Mouse (Mus musculus) heart, adult 8-10 months (tissue): ENCODE data around the gene Arid1b. TPM values are rescaled to one million over a fixed set of nuclear protein-coding genes. Genes with fewer than 3 reads are reported as not detected.

Experiments
- DNase-seq: peaks from one replicate; pipeline ENCODE4 v3.0.0; 2022; ENCODE audit warnings: low spot score
- total RNA-seq, 4 experiments: library from RNA; stranded (reverse); gene quantifications; 2 replicates each; pipeline ENCODE4 v1.2.4; 2022

Gene Arid1b
- total RNA-seq, 4 experiments from 2014 or later = 25.0 to 27.2 (median 26.2) TPM

DNA sequence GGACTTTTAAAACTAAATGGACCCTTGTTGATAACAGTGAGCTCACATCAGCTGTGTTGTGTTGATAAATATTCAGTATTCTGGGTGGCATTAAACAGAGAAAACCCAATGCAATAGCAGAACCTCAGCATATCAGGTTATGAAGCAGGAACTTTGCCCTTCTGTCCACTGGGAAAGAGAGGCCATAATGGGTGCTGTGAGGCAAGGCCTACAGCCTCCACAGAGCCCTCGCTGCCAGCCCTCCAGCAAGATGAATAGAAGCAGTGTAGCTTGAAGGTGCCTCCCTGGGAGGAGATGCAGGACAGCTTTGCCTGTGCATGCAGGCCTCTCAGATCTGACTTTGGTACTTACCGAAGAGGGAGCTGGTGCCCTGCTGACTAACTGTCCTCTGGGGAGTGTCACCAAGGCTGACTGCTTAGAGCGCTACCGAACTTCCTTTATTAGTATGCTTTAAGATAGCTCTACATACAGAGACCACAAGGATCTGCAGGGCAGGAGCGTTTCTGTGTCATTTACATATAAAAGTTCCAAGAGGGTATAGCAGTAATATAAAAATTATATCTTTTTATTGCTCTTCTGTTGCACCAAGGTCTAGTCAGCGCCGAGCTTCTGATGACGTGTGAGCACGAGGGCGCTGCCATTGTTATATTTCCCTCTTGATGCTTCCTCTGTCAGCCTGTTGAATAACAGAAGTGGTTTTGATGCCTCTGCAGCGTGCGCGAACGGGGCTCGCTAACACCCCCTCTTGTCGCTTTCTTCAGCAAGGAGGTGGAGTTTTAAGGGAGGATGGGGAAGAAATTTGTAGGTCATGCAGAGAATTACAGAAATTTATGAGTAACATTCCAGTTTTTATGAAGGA, 244.5 kb downstream of the Arid1b start:
- no peak for DNase-seq

DNA sequence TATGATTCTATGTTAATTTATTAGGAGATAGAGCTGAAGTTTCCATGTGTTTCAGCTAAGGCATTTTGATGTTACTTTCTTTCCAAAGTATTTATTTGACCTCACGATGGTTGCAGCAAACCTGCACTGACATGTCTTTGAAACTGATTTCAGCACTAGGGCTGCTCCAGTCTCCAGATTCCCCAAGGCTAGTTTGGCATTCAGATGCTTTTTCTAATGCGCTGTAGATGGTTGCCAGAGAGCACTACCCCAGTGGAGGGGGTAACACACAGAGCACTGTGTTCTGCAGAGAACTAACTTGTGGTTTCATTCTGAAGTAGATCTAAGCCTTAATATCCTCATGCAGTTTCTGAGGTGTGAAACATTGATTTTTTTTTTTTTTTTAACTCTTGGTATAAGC, 250.4 kb downstream of the Arid1b start:
- no peak for DNase-seq

DNA sequence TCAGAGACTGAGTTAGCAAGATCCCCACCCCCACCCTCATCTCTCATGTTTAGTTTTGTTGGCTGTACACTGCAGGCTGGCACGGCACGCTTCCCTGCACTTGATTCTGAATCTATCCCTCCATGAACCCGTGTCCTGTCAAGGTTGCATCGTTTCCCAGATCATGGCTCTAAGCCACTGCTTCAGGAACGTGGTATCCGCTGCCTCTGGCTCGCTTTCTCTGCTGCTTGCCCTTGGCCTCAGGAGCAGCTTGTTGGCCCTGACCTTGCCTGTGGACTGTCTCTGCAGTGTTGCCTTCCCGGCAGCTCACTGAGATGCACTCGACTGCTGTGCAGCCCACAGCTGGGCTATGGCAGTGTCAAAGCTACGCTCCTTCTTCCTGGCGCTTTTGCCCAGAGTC, 252.6 kb downstream of the Arid1b start:
- DNase-seq = peak; percentile 63

DNA sequence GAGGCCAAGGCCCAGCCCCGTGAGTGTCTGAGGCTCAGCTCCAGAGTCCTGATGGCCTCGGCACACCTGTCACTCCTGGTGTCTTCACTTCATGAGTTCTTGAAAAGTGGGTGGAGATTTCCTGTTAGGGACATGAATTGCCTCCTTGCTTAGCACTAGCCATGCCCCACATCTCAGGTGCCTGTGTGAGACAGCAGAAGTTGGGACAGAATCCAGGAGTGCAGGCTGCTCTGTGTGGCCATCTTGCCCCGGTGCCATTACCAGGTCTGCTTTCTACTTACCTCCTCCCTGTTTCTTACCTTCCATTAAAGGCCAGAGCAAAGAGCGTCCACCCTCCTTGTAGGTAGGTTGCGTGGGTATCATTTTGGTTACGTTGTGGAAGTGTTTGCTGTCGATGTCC, 253.1 kb downstream of the Arid1b start:
- DNase-seq = no peak

DNA sequence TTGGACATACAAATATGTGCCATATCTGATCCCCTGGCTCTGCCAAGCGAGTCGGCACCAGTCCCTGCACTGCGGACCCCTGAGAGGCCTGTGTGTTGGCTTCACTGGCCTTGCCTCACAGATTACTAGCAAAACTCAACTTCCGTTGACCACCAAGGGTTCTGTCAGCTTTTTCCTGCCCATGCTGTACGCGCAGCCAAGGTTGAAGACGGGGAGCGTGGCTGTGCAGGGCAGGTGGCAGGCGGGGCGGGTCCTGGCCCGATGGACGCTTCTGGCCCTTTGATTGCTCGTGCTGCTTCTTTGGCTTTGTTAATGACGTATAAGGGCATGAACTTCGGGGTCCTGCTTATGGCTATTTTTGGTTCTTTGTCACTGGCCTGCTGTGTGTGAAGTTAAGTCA, 253.6 kb downstream of the Arid1b start:
- DNase-seq = no peak

DNA sequence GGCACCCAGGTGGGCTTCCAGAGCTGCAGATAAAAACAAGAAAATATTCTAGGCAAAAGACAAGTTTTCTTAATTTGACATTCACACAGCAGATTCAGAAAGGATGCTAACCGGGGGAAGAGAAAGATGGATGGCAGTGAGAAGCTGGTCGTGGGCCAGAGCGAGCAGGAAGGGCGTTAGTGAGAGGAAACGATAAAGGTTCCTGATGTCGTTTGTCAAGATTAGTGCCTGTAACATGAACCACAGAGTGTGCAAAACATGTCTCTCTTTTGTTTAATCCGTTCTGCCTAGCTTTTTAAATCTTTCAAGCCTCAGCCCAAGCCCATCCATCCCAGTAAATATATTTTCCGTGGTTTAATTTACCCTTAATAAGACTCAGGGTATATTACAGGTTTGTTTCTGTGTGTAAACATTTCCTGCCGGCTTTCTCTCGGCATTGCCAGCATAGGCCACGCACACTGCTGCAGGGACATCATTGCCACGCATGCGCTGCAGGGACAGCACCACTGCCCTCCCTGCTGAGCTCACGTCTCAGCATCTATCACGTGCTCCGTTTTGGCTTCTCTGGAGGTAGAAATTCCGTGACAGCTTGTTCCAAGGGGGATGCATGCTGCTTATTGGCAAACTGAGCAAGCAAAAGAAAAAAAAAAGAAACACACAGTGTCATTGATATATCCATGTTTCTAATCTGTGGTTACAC, 255.0 kb downstream of the Arid1b start:
- no peak for DNase-seq

DNA sequence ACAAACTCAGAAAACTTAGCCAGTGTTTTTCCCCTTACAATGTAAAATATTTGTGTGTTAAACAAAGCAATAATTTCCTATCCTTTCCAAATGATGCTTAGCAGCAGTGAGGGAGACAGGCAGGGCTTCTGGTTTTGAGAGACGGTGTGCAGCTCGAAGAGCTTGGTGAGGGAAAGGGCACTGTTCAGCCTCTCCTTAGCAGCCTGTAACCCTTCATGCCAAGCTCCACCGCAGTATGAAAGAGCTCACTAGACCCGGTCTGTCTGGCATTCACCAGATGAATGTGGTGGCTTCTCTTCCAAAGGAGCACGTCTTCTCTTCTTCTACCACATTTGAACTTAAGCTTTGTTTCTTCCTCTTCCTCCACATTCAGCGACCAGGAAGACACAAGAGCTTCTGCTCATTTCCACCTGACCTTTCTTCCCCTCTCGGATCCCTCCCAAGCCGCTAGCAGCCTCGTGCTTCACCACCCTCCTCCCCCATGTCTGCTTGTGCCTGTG, 255.6 kb downstream of the Arid1b start:
- no peak for DNase-seq

DNA sequence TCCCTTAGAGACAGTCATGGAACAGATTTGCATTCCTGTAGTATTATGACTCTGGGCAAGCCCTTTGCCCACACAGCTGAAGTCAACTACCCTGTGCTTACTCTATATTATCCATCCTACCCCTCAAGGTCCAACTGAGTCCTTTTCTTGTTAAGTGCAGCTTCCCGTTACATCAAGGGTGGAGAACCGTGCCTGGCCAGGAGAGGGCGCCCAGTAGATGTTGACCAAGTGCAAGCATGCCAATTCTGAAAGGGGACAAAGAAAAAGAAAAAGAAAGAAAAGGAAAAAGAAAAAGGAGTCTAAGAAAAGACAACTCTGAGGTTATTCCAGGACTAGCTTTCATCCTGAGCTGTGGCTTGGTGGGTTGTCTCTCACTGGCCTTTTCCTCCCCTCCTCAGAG, 258.3 kb downstream of the Arid1b start:
- peak; percentile 63 for DNase-seq

DNA sequence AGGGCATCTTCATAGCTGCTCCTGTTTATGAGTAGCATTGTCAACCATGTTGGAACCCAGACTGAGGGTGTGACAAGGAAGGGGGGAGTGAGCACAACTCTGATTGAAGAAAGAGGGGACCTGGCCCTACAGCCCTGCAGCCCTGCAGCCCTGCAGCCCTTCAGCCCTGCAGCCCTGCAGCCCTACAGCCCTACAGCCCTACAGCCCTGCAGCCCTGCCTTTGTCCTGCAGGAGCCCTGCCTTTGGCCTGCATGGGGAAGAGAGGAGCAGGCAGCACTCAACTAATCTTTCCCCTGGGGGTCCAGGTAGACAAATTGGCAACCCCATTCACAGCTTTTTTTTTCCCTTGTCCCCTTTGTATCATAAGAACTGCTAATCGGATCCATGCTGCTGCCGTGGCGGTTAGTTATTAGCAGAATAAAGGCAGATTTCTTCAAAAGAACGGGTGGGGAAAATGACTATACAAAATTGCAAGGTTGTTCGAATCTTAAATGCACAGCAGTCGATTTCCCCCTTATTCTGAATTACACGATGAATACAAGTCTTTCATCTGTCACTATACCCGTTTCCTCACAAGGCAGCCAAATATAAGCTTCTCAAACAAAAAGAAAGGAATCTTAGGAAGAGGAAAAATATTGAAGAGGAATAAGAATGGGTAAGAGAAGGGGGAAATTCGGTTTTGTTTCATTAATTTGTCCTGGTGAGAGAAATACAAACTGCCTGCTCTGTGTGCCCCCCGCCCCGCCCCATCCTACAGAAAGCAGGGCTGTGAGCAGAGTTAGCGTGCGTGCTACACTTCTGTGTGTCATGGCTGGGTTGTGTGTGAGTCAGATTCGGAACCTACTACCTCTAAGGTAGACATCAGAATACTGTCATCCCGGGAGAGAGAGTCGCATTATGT, 260.8 kb downstream of the Arid1b start:
- no peak for DNase-seq

DNA sequence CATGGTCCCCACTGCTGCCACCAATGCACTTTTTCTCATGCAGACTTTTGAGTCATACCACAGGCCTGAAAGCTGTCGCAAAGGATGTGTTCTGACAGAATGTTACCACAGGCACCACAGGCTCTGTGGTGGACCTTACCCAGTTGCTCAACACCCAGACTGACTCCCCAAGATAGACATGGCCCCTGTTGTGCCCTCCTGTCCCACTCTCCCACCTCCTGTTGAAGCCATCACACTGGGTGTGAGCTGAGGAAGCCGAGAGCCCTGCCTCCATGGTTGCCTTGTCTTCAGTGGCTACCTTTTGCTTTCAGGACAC, 261.4 kb downstream of the Arid1b start:
- DNase-seq = no peak

DNA sequence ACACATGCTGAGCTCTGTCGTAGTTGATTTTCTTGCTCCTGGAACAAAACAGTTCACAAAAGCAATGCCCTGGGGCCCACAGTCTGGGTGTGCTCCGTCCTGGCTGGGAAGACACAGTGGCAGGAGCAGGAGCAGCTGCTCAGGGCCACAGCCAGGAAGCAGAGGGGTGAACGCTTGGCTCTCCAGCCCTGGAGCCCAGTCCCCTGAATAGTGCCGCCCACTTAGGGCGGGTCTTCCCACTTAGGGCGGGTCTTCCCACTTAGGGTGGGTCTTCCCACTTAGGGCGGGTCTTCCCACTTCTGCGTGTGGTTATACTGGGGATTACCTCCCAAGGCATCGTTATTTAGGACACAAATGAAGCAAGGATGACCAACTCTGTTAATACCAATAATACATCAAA, 264.8 kb downstream of the Arid1b start:
- DNase-seq = no peak

DNA sequence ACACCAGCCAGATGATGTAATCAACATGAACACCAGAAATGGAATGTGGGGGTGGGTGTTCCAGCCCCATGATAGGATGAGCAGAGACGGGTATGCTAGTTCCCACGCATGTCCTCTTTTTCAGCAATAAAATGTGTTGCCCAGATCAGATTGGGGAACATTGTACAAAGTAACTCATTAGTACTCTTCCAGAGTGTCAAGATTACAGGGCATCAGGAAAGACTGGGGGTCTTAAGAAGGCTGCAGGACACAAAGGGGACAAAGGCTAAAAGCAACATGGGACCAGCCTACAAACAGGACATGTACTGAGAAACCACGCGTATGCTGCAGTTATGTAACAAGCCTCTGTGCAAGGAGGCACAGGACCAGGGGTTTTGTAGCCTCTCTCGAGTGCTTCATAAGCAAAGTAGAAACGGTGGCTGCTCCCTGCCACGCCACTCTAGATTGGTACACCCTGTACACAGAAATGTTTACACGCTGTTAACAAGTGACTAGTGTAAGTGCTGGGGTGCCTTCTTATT, 267.1 kb downstream of the Arid1b start:
- no peak for DNase-seq

DNA sequence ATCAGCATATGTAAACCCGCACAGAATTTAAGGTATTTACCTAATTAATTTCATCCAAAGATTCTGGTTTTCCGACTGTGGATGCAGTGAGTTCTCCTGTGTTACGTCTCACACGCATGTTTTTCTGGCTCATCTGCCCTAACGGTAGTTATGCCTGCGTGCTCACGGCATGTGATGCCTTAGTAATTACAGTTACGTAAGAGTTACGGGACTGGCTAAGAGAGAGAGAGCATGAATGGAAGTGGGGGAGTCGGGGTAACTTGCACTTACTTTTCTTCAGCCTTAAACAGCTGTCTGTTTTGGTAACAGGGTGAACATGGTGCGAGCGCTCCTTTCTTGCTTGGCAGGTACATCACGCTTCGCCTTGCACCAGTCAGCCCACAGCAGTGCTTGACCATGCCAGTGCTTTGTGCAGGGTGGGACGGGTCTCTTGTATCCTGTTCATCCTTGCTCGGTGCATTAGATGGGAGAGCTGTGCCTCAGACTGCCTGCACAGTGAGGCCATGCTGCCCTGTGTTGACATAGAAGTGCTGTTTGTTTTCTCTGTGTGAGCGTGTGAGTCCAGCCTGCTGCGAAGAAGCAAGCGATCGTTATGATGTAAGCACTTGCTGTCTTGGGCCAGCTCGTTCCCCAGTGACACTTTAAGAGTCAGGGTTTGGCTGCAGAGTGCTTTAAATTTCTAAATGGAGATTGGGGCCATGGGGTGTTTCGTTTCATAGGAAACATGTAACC, 267.9 kb downstream of the Arid1b start:
- DNase-seq = no peak

DNA sequence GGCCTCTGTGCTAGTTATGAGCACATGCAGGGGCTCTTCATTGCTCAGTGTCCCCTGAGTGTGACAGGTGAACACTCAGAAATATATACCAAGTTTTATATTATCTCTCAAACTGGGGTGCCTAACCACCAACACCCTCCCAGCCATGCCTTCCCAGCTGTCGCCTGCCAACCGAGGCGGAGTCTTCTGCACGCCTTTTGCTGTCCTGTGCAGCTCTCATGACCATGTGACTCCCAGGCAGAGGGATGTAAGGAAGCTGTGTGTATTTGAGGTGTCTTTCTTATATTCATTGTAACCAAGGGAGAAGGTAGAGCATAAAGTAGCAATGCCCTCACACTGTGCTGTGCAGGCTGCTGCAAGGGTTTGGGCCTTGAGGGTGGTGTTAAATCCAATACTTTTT, 268.7 kb downstream of the Arid1b start:
- no peak for DNase-seq

DNA sequence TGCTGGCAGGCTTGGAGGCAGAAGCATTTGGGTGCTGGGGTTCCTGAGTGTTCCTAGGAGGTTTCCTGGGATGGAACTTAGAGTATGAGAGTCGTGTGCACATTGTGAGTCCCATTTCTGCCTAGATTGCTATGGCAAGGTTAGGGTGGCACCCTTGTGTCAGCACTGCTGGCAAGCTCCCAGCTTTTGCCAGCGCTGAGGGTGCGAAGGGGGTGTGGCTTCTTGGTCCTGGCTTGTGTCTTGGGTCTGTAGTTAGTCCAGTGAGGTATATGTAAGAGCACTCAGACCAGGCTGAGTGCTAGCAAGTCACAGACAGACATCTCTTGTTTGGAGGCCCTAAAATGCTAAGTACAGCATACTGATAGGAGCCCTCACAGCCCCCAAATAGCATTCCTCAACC, 270.7 kb downstream of the Arid1b start:
- DNase-seq = no peak

DNA sequence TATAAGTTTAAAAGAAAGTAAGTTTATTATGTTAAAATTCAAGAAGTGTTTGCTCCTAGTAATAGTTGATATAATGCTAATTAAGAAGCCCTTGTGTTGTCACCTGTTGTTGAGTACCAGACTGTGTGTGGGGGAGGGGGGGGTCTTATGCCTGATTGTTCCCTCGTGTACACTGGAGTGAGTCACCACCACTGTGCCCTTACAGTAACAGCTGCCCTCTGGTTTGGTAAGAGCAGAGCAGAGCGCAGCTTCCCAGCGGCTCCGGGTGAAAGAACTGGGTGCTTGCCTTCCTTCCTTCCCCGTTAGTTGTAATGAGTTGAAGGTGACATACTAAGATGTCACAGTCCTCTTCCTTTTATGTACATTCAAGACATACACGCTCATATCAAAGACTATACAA, 271.5 kb downstream of the Arid1b start:
- no peak for DNase-seq

DNA sequence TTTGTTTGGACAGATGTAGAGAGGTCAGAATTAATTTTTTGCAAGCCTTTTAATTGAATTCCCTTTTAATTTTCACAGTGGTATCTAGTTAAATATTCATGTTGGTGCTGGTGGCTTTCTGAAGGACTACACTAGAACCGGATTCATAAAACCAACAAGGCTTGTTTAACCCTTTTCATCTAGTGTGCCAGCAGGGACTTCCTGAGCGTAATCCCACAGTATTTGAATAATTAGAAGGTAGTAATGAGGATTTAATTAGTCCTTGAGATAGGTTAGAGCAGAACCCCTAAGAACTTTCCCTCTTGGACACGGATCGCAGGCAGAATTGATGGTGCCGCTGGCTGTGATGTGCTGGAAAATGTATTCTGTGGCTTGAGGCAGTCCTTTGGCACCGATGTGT, 273.6 kb downstream of the Arid1b start:
- DNase-seq = no peak

DNA sequence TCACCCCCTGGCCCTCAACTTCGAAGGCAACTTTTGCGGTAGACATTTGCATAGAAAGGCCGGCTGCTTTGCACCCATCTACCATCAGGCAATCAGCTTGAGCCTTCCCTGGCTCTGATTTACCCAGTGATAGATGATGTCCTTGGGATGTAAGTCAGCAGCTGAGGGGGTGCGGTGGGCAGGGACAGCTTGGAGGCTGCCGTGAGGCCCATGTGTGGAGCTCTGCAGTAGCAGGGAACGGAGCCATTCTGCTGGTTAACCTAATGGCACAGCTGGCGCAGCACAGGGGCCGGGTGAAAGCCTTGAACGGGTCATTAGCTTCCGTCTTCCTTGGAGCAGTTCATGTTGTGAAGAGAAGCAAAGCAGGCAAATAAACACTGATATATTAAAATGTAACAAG, 275.2 kb downstream of the Arid1b start:
- no peak for DNase-seq

DNA sequence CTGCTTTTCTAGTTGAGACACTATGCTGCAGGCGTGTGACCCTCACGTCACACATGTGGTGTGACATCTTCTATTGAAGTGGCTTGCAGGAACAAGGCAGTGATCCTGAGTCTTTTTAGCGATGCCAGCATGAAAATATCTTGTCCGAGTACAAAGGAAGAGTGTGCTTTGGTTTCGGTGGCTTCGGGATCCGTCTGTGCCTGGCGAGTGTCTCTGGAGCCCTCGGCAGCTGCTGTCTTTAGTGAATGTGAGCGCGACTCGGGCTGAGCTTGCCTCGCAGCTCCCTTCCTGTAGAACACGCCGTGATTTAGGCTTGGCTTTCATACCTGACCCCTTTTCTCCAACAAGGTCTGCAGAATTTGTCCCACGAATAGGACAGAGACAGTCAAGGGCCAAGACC, 275.6 kb downstream of the Arid1b start:
- DNase-seq = no peak

DNA sequence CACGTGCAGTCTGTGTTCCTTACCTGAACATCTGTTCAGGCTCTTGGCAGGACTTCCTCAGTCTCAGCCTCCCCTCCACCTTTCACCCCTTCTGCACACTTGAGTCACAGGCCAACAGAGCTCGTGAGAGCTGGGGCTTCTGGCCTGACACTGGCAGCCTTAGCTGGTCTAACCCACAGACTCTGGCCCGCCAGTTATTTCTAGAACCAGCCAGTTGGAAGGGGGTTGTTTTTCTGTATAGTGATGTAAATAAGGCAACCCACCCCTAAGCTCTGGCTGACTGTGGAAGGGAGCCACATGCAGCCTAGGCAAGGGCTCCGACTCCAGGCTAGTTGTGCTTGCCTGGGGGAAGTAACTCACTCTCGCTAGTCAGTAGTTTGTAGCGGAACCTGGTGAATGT, 276.7 kb downstream of the Arid1b start:
- no peak for DNase-seq

DNA sequence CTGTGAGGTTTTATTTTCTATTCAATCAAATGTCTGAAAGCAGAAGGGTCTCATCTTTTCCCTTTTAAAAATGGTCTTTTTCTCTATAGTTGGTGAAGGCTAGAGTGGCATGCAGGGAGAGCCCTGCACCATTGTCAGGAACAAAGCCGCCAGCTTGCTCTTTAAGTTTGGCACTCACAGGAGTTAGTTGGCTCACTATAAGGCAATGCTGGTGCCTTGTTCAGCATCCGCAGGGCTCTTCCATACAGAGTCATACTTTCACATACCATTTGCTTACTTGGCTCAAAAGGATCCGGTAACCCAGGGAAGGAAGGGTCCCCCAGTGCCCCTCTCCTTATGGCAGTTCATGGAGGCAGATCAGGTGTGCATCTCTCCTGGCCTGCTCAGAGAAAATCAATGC, 279.0 kb downstream of the Arid1b start:
- no peak for DNase-seq
